Mouse (Mus musculus) cerebellum, postnatal 14 days (tissue): ENCODE results near the gene Pdzd8.

Experiments
- DNase-seq, 2 experiments: peaks; one replicate each; pipeline ENCODE4 v3.0.0; 2021; ENCODE audit warnings: mixed read lengths in 2 of 2

Pdzd8 gene

GRCm38 (mm10) chr19:59345658-59346283 lies at the start of gene Pdzd8:
Gene Pdzd8 (minus strand): TSS chr19:59345780.
- DNase-seq = peak; percentile 88 to 95

GRCm38 (mm10) chr19:59393777-59394441 lies 48.3 kb upstream of the Pdzd8 start:
- peak; percentile 22 to 33 for DNase-seq

GRCm38 (mm10) chr19:59388847-59389606 lies 43.4 kb upstream of the Pdzd8 start:
- peak; percentile 77 to 88 for DNase-seq

GRCm38 (mm10) chr19:59388399-59388798 lies 42.8 kb upstream of the Pdzd8 start:
- no peak for DNase-seq

- peak; percentile 54 to 65 for DNase-seq
Measured at GRCm38 (mm10) chr19:59387178-59387577, 41.6 kb upstream of the Pdzd8 start.

- no peak for DNase-seq
Measured at GRCm38 (mm10) chr19:59384582-59385495, 39.3 kb upstream of the Pdzd8 start.

GRCm38 (mm10) chr19:59382416-59382917 lies 36.9 kb upstream of the Pdzd8 start:
- DNase-seq = no peak

GRCm38 (mm10) chr19:59379995-59380394 lies 34.4 kb upstream of the Pdzd8 start:
- no peak for DNase-seq

- no peak for DNase-seq
Measured at GRCm38 (mm10) chr19:59376481-59376880, 30.9 kb upstream of the Pdzd8 start.

GRCm38 (mm10) chr19:59374940-59375339 lies 29.4 kb upstream of the Pdzd8 start:
- DNase-seq = no peak

GRCm38 (mm10) chr19:59372928-59373327 lies 27.3 kb upstream of the Pdzd8 start:
- DNase-seq = no peak

GRCm38 (mm10) chr19:59371016-59371415 lies 25.4 kb upstream of the Pdzd8 start:
- no peak for DNase-seq

GRCm38 (mm10) chr19:59367892-59368291 lies 22.3 kb upstream of the Pdzd8 start:
- no peak for DNase-seq

- no peak for DNase-seq
Measured at GRCm38 (mm10) chr19:59366724-59367123, 21.1 kb upstream of the Pdzd8 start.

GRCm38 (mm10) chr19:59363666-59364065 lies 18.1 kb upstream of the Pdzd8 start:
- DNase-seq = no peak

GRCm38 (mm10) chr19:59362646-59363045 lies 17.1 kb upstream of the Pdzd8 start:
- DNase-seq = no peak

- no peak for DNase-seq
Measured at GRCm38 (mm10) chr19:59360486-59360896, 14.9 kb upstream of the Pdzd8 start.

GRCm38 (mm10) chr19:59359202-59359601 lies 13.6 kb upstream of the Pdzd8 start:
- DNase-seq = no peak

- DNase-seq = no peak
Measured at GRCm38 (mm10) chr19:59357878-59358277, 12.3 kb upstream of the Pdzd8 start.

GRCm38 (mm10) chr19:59356843-59357595 lies 11.4 kb upstream of the Pdzd8 start:
- DNase-seq = no peak

GRCm38 (mm10) chr19:59356388-59356787 lies 10.8 kb upstream of the Pdzd8 start:
- no peak for DNase-seq

GRCm38 (mm10) chr19:59354906-59355305 lies 9.3 kb upstream of the Pdzd8 start:
- DNase-seq = no peak
